Mouse (Mus musculus): ENCODE measurements at regions not wholly inside any gene's neighbourhood (a gene's known extent, or its start where the extent isn't known, plus 50 kb on each side); places are given as distances from the start of the nearest gene placed in this dataset.
A peak's percentile ranks its signal among the peaks of the same experiment; 100 is the strongest.

DNA sequence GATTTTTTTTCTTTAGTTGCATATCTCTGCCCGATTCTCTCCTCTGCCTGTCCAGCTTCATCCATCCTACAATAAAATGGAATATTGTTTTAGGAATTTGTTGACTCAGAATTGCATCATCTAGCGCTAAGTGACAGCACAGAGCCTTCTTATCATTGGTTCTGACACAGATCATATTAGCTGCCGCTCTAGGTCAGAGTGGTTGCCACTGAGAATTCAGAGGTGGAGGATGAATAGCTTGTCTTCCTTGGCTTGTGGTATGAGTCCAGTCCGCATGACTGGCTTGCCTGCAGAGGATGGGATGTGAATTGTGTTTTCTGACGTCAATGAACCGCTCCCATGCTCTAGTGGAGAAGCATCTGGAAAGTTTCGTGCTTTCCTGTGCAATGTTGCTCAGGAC, 462.3 kb upstream of the Cd180 start:
- no peak for ATAC-seq (replicated peaks; ENCODE audit: poor library complexity)

DNA sequence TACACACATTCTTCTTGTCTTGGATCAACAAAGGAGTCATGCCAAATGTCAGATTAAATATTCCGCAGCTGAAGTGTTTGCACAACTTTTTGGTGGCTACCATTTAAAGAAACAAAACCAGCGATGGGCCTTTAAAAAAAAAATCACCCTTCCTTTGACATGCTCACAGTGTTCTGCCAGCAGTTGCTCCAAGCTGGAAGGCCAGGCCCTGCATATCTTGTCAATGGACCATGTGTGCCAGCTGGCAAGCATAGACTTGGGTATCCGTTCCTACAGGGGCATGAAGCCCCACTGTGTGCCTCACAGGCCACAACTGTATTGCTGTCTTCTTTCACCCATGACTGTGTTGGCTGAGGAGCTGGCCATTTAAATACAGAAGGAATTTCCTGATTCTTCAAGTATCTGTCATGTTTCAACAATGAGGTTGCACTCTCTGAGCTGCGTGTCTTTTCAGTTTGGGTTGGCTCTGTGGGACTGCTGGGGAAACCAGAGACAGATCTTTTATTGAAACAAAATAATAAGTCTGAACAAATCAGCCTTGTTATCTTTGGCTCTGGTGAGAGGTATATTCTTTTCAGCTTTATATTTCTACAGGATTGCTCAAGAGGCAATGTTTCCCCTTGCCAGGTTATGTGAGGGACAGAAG, 460.9 kb upstream of the Cd180 start:
- ATAC-seq (replicated peaks; ENCODE audit: poor library complexity), result no peak

DNA sequence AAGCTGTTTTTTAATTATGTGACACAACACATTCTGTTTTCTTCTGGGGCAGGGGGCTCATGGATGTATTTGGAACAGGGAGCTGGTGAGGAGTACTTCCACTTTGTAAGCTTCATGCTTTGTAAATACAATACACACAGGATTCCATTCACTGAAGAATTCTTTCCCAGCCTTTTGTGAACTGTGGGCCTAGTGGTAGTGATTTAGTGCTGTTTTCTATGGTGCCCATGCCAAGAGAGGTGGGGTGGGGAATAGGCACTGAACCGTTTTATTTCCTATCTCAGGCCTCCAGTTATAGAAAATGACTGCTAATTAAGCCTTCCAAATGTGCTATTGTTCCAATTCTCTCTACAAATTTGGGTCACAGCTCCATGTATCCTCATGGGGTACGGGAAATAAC, 442.5 kb upstream of the Cd180 start:
- ATAC-seq (replicated peaks; ENCODE audit: poor library complexity), result no peak

DNA sequence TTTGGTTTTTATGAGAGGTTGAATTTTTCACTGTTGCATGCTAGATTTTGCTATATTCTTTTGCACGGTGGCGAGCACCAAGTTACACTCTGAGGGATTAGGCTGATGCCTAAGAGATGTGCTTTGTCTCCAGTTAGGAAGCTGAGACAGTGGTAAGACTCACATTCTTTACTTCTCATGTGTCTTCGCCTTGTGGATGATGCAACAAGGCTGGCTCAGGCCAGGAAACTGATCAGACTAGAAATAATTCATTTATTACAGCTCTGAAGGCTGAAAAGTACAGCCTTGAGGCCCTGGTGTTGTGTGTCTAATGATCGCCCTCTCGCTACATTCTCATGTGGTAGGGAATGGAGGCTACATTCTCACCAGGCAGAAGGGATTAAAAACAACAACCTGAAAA, 441.6 kb upstream of the Cd180 start:
- no peak for ATAC-seq (replicated peaks; ENCODE audit: poor library complexity)

DNA sequence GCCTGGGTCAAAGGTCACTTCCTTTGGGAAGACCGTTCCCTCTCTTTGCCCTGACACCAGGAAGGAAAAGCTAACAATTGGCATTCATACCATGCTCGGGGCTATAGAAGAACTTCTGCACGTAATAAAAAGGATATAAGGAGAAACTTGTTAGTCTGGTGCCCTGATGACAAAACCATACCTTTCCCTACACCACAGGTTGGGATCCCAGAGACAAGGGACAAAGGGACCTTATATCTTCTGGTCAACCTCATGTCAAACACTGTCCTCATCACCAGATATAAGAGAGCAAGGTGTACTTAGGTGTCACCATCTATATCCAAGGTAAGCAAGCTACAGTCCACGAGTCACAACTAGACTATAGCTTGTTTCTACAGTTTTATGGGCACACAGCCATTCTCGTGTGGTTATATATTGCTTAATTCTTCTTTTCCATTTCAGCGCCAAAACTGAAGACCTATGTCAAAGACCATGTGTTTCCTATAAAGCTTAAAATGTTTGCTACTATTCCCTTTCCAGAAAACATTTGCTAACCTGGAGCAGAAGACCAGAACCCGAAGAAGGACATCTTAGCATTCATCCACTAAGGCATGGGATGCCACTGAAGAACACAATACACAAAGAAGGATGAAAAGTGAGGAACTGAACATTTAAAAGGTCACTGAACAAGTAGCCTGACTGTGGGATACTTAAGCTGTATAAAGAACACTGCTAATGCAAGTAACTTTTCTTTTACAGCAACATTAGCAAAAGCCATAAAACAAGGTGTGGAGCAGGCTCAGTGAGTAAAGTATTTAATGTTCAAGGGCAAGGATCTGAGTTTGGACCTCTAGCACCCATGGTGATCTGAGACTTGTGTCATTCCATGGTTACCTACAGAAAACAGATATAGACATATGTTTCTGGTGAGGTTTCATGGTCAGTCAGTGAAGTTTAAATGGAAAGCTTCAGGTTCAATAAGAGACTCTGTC, 437.7 kb upstream of the Cd180 start:
- ATAC-seq (replicated peaks; ENCODE audit: poor library complexity), result no peak

DNA sequence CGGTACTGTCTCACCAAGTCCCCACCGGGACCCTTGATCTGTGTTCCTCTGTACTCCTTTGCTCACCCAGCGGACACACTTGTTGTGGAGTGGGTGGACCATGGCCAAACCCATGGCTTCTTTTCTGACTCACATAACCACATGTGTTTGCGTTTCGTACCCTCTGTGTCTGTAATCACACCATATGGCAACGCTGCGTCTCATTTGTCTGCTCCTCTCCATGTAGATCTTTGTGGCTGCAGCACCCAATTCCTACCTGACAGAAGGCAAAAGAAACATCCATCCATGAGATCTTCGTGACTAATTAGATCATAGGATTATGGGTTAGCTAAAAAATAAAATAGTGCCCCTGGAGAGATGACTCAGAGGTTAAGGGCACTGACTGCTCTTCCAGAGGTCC, 435.2 kb upstream of the Cd180 start:
- no peak for ATAC-seq (replicated peaks; ENCODE audit: poor library complexity)

DNA sequence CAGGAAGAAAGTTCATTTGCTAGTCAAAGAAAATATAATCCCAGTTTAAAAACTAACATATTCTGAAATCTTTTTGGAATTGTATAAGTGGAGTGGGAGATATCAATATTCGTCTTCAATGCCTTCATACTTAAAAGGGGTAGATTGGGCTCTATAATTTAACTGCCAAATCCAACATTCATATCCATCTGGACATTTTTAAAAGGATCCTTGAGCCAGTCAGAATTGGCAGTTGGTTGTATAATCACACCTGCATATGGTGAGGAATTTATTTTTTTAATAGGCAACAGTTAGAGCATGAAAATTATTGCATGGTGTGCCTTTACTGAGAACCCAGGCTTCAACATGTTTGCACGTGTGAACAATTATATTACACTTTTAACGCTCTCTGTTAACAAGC, 419.5 kb upstream of the Cd180 start:
- no peak for ATAC-seq (replicated peaks; ENCODE audit: poor library complexity)

DNA sequence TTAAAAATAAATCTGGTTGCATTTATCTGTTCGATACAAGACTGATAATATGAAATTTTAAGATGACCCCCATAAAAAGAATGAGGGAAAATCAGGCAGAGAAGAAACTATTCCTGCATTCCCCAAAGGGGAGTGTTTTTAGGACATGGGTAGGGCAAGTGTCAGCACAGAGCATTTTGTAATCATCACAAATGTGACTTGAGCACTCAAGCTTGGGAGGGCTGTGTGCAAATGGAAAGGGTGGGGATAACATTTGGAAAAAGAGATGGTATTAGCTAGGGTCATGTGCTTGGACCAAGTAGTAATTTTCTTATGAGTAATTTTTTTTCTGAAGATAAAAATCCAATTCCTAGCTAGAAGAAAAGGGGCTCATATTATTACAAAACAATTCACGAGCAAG, 418.1 kb upstream of the Cd180 start:
- ATAC-seq (replicated peaks; ENCODE audit: poor library complexity), result no peak

DNA sequence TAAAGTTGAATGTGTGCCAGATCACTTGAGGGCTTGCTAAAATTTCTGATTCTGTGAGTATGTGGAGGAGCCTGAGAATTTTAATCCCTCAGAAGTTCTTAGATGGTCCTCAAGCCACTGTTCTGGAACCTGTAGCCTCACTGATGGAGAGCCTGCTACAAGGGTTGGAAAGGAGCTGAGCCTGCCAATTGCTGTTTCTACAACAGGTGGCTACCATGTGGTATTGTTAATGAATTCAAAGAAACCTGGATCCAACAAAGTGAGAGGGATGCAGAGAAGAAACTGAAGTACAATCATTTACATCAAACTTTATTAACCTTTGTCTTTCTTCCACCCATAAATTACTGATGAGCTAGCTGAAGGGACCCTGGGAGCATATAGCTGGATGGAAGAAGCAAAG, 416.5 kb upstream of the Cd180 start:
- ATAC-seq (replicated peaks; ENCODE audit: poor library complexity), result no peak

DNA sequence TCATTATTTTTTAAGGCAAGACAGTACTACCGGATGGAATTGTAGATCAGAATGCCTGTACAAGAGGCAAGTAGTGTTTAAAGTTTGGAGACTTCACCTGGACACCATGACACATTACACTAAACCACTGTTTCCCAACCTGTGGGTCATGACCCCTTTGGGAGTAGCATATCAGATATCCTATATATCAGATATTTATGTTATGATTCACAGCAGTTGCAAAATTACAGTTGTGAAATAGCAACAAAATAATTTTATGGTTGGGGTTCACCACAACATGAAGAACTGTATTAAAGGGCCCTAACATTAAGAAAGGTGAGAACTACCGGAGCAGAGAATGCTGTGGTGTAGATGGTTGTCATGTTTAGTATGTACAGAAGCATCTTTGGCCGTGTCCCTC, 413.2 kb upstream of the Cd180 start:
- no peak for ATAC-seq (replicated peaks; ENCODE audit: poor library complexity)

DNA sequence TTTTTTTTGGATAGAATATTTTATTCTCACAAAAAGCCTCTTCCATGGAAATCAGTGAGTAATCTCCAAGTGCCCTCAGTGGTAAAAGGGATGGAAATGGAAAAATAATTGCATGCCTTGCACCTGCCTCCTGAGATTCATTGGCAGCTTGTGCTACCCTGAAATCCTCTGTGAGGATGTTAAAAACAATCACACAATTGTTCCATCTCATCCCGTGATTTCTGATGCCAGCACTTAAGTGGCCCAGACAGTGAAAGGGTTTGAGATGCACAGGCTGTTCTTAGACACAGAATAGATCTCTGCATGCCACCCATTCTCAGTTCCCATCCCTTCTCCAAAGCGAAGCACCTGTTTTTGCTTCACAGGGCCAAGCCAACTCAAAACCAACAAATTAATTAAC, 398.9 kb upstream of the Cd180 start:
- no peak for ATAC-seq (replicated peaks; ENCODE audit: poor library complexity)

DNA sequence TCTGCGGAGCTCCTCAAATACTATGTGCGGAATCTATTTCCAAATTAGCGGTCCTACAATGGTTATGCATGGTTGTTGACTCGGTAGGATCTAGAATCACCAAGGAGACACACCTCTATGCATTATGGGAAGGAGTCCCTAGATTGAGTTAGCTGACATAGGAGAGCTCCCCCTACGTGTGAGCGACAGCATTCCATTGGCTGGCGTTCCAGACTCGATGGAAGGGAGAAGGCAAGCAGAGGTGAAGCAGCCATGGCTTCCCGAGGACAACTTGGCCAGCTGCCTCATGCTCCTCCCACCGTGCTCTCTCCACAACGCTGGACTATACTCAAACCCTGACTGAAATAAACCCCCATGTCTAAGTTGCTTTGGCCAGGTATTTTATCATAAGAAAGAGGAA, 398.3 kb upstream of the Cd180 start:
- no peak for ATAC-seq (replicated peaks; ENCODE audit: poor library complexity)

DNA sequence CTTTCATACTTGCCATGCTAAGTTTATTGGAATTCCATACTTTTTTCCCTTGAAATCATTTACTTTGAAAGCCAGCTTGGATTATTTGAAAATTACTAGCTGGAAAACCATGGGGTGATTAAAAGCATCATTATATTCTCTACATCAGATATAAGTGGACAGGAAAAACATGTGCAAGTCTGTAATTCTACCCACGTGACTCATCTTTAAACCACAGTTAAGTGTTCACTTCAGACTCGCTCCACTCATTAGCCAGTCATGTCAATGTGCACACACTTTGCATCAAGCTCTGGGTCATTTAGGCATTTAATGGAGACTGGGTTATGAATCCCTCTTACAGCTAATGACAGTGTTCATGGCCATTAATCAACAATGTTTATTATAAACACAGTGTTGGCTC, 385.4 kb upstream of the Cd180 start:
- ATAC-seq (replicated peaks; ENCODE audit: poor library complexity), result no peak

DNA sequence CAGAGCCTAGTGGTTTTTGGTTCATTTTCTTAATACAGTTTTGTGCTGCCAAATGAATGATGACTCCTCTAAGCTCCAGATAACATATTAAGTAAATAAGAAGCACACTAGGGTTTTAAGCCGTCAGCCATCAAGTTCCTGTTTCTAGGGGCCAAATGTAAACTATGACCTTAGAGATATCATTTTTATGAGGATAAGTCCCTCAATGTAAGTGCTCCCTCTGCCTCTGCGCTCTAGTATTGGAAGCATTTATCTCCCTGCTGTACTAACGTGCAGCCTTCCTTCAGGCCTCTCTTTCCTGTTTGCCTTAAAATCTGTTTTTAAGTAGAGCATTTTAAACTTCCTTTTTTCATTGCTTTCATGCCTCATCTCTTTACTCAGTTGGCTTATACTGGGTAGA, 381.3 kb upstream of the Cd180 start:
- ATAC-seq (replicated peaks; ENCODE audit: poor library complexity), result peak; percentile 65

DNA sequence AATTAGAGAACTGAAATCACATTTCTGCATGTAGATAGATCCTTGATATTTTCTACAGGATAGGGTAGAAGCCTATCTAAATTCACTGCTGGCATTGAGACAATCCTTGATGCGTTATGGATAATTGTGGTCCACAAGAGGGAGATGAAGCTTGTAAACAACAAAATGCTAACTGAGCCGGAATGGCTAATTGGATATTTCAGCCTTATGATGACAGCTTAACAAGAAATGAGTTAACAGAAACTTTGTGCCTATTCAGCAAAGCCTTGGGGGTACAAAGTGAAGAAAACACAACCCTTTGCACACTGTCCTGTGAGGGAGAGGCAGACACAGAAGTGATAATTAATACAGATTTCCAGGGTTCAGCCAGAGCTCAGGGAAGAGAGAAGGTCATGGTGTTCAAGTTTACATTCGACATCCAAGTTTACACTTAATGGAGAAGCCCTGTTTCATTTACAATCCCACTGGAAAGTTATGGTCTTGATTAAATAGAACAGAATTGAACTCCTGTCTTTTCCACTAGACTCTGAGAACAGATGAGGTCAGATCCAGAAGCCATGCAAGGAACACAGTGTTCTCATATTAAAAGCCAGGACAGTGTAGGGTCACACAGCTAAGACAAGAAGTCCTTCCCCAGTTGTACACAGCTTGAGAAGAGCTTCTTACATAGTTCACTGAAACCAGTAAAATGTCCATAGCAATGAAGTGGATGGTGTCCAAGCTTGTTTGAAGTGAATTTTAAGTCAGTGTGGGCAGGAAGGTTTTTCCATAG, 377.3 kb upstream of the Cd180 start:
- no peak for ATAC-seq (replicated peaks; ENCODE audit: poor library complexity)

DNA sequence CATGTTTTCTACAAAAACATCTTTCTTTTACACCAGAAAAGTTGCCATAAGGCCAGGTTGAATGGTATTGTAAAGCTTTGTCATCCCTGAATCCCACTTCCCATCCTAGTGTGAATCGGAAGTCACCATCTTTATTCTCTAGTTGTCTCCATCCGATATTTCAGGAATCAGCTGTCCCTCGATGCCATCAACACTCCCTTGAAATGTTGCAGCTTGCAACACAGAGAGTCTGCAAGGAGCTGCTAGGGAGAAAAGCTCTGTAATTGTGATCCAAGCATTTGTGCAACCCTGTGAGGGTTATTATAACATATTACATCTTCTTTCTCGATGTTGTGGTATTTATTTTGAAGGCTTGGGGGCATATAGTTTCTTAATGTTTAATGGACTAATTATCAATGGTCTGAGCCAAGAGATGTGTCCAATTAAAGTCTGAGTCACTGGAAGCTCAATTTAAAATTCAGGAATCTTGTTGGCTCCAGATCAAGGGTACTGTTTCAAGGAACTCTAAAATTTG, 374.4 kb upstream of the Cd180 start:
- ATAC-seq (replicated peaks; ENCODE audit: poor library complexity), result no peak

DNA sequence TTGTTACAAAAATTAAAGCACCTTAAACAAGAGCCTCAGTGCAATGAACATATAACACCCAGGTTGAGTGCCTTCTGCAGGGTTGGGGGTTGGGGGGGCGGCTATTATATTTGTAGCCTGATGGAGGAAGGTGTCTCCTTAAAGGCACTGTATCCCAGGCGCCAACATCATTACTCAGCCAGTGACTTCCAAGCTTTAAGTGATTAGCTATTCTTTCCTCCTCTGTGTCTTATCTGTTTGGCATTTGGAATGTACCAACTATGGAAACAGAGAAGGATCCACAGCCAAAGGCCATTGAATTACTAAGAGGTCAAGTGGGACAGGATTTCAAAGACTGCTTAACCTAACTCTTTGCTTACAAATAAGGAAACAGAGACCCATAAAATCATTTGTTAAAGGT, 373.9 kb upstream of the Cd180 start:
- ATAC-seq (replicated peaks; ENCODE audit: poor library complexity), result no peak

DNA sequence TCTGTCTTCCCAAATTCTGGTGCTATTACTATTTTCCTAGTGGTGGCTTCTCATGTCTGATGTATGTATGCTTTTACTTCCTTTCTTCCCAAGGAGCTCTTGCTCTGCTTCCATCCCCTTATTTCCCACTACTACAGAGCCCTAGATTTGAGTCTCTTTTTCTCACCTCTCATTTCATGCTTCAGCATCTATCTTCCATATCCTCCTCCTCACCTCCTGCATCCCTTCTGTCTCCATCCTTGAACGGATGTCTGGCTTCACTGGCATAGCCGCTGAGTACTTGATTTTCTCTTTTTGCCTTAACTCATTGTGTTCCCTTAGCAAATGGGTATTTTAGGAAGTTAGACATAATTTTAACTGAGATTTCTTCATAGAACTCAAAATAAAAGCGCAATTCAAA, 369.5 kb upstream of the Cd180 start:
- no peak for ATAC-seq (replicated peaks; ENCODE audit: poor library complexity)

DNA sequence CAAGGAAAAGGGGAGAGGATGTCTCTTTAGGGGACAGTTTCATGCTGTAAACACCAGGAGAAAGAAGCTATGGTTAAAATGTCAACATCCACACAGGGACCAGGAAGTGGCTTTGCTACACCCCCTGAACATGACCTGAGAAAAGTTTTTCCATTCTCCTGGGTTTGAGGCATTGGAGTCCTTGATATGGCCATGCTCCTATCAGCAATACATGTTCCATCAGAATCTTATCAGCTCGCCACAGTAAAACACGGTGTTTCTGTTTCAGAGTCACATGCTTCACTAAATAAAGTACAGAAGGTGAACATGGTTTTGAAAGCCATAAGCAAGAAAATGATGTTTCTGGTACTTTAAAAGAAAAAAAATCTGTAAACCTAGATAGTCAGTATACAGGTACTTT, 367.4 kb upstream of the Cd180 start:
- ATAC-seq (replicated peaks; ENCODE audit: poor library complexity), result peak; percentile 75

DNA sequence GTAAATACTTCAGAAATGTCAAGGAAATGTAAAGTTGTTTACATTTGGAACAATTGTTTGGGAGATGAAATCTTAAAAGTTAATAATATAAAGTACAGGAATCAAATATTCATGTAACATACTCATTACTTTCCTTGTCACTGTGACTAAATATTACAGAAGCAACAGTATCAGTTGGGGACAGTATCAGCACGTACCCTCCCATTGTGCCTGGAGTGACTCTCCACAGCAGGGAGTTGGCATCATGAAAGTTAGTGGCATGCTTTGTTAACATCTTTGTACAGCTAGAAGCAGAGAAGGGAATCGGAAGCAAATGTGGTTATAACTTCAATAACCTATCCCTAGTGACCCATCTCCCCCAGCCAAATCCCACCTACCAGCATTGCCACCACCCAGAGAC, 366.8 kb upstream of the Cd180 start:
- ATAC-seq (replicated peaks; ENCODE audit: poor library complexity), result peak; percentile 61; the same call in 1 of the 2 replicates

DNA sequence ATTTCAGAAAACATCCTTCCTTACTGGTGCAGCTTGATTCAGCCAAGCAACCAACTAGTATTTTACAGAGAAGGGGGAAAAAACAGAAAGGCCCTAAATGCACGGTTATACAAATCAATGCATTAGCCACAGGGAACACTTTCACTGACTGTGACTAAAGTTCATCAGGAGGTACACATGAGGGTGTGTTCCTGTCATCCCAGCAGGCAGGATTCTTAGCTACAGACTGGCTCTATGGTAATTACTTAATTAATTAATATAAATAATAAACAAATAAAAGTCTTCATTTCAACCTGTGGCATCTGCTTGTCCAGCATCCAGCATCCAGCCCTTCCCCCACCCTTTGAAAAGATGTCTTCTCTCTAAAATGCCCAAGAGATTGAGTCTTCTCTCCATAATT, 359.7 kb upstream of the Cd180 start:
- ATAC-seq (replicated peaks; ENCODE audit: poor library complexity), result no peak

DNA sequence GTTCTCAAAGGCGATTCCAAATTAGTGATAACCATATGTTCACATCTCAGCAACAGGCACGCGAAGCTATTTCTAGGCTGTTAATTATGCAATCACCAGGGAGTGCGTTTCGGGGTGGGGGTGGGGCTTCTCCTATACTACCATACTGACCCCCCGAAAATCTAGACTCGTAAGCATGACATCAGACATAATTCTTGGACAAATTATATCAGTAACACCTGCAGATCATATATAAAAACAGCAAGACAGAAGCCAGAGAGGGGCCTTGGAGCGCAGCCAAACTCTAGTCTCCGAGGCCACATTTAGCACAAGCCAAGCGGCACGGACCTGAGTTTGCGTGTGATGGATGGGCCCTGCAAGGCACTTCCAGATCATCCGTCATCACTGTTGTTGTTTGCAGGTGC, 359.2 kb upstream of the Cd180 start:
- peak; percentile 46; the same call in 1 of the 2 replicates for ATAC-seq (replicated peaks; ENCODE audit: poor library complexity)

Measured in megakaryocyte progenitor cell, adult 5-6 weeks (primary cell).